Mouse (Mus musculus): ENCODE data around the gene Armh3.

Gene Armh3

GRCm38 (mm10) chr19:45916026-45916425, 82.3 kb downstream of the Armh3 start:
- ATAC-seq (ENCODE audit: insufficient number of reproducible peaks, low FRiP score, low TSS enrichment), result no peak

- ATAC-seq (ENCODE audit: insufficient number of reproducible peaks, low FRiP score, low TSS enrichment), result no peak
These were observed 85.3 kb downstream of the Armh3 start for GRCm38 (mm10) chr19:45913036-45913435.

- no peak for ATAC-seq (ENCODE audit: insufficient number of reproducible peaks, low FRiP score, low TSS enrichment)
These were observed 85.9 kb downstream of the Armh3 start for GRCm38 (mm10) chr19:45912376-45912775.

- ATAC-seq (ENCODE audit: insufficient number of reproducible peaks, low FRiP score, low TSS enrichment), result no peak
These were observed 86.9 kb downstream of the Armh3 start for GRCm38 (mm10) chr19:45911236-45912025.

GRCm38 (mm10) chr19:45908246-45908645, 90.0 kb downstream of the Armh3 start:
- ATAC-seq (ENCODE audit: insufficient number of reproducible peaks, low FRiP score, low TSS enrichment), result no peak

- ATAC-seq (ENCODE audit: insufficient number of reproducible peaks, low FRiP score, low TSS enrichment), result no peak
These were observed 90.9 kb downstream of the Armh3 start for GRCm38 (mm10) chr19:45907416-45907815.

GRCm38 (mm10) chr19:45903861-45904260, 94.4 kb downstream of the Armh3 start:
- no peak for ATAC-seq (ENCODE audit: insufficient number of reproducible peaks, low FRiP score, low TSS enrichment)

- ATAC-seq (ENCODE audit: insufficient number of reproducible peaks, low FRiP score, low TSS enrichment), result no peak
These were observed 95.8 kb downstream of the Armh3 start for GRCm38 (mm10) chr19:45902390-45903035.

GRCm38 (mm10) chr19:45900836-45901235, 97.5 kb downstream of the Armh3 start:
- no peak for ATAC-seq (ENCODE audit: insufficient number of reproducible peaks, low FRiP score, low TSS enrichment)

GRCm38 (mm10) chr19:45895726-45896125, 102.6 kb downstream of the Armh3 start:
- ATAC-seq (ENCODE audit: insufficient number of reproducible peaks, low FRiP score, low TSS enrichment), result no peak

GRCm38 (mm10) chr19:45882056-45882455, 116.2 kb downstream of the Armh3 start:
- ATAC-seq (ENCODE audit: insufficient number of reproducible peaks, low FRiP score, low TSS enrichment), result no peak

GRCm38 (mm10) chr19:45873320-45873719, 125.0 kb downstream of the Armh3 start:
- ATAC-seq (ENCODE audit: insufficient number of reproducible peaks, low FRiP score, low TSS enrichment), result no peak

- no peak for ATAC-seq (ENCODE audit: insufficient number of reproducible peaks, low FRiP score, low TSS enrichment)
These were observed 142.9 kb downstream of the Armh3 start for GRCm38 (mm10) chr19:45855284-45855920.

GRCm38 (mm10) chr19:45854521-45854920, 143.8 kb downstream of the Armh3 start:
- peak; percentile 10; the same call in 1 of the 2 replicates for ATAC-seq (ENCODE audit: insufficient number of reproducible peaks, low FRiP score, low TSS enrichment)

GRCm38 (mm10) chr19:45847733-45848093, 150.6 kb downstream of the Armh3 start:
- no peak for ATAC-seq (ENCODE audit: insufficient number of reproducible peaks, low FRiP score, low TSS enrichment)

- no peak for ATAC-seq (ENCODE audit: insufficient number of reproducible peaks, low FRiP score, low TSS enrichment)
These were observed 151.1 kb downstream of the Armh3 start for GRCm38 (mm10) chr19:45847016-45847732.

GRCm38 (mm10) chr19:45844209-45844608, 154.1 kb downstream of the Armh3 start:
- ATAC-seq (ENCODE audit: insufficient number of reproducible peaks, low FRiP score, low TSS enrichment), result no peak

- no peak for ATAC-seq (ENCODE audit: insufficient number of reproducible peaks, low FRiP score, low TSS enrichment)
These were observed 154.9 kb downstream of the Armh3 start for GRCm38 (mm10) chr19:45843424-45843823.

GRCm38 (mm10) chr19:45837050-45837994, 161.0 kb downstream of the Armh3 start:
- no peak for ATAC-seq (ENCODE audit: insufficient number of reproducible peaks, low FRiP score, low TSS enrichment)

- ATAC-seq (ENCODE audit: insufficient number of reproducible peaks, low FRiP score, low TSS enrichment), result no peak
These were observed 162.8 kb downstream of the Armh3 start for GRCm38 (mm10) chr19:45835490-45835889.
